Mouse (Mus musculus) myocyte (in vitro differentiated cells): ENCODE measurements at regions not wholly inside any gene's neighbourhood (a gene's known extent, or its start where the extent isn't known, plus 50 kb on each side); places are given as distances from the start of the nearest gene placed in this dataset.

ENCODE experiments used
- CEBPB ChIP-seq: IDR thresholded peaks from 2 replicates; pipeline ENCODE4 v1.6.1; 2011; ENCODE audit warnings: mild to moderate bottlenecking, moderate library complexity; ENCODE audit not compliant: poor library complexity, insufficient read depth, severe bottlenecking
- E2F4 ChIP-seq: IDR thresholded peaks from one replicate; pipeline ENCODE4 v1.6.1; 2011; ENCODE audit warnings: mild to moderate bottlenecking, control low read depth, moderate library complexity; ENCODE audit not compliant: insufficient read depth
- MYOD1 ChIP-seq, 3 experiments: IDR thresholded peaks; one replicate each; pipeline ENCODE4 v1.6.1; 2011; ENCODE audit warnings: control low read depth in 2 of 3, low read depth in 2 of 3, mild to moderate bottlenecking in 2 of 3, moderate library complexity in 1 of 3; ENCODE audit not compliant: insufficient read length in 2 of 3, control insufficient read depth in 1 of 3
- POLR2A ChIP-seq: IDR thresholded peaks from one replicate; pipeline ENCODE4 v1.6.1; 2011; ENCODE audit warnings: low read depth, mild to moderate bottlenecking, control low read depth, moderate library complexity; ENCODE audit not compliant: insufficient read length
- POLR2AphosphoS2 ChIP-seq: IDR thresholded peaks from one replicate; pipeline ENCODE4 v1.6.1; 2011; ENCODE audit warnings: low read depth, control low read depth; ENCODE audit not compliant: insufficient read length
- SRF ChIP-seq: IDR thresholded peaks from one replicate; pipeline ENCODE4 v1.6.1; 2011; ENCODE audit warnings: low read depth; ENCODE audit not compliant: control insufficient read depth, insufficient read length
- TCF12 ChIP-seq: IDR thresholded peaks from one replicate; pipeline ENCODE4 v1.6.1; 2011; ENCODE audit warnings: mild to moderate bottlenecking, control low read depth; ENCODE audit not compliant: poor library complexity, insufficient read depth, severe bottlenecking
- TCF3 ChIP-seq: IDR thresholded peaks from one replicate; pipeline ENCODE4 v1.6.1; 2011; ENCODE audit warnings: low read depth, control low read depth; ENCODE audit not compliant: insufficient read length
- USF1 ChIP-seq: IDR thresholded peaks from one replicate; pipeline ENCODE4 v1.6.1; 2011; ENCODE audit warnings: low read depth, mild to moderate bottlenecking, control low read depth, moderate library complexity

DNA sequence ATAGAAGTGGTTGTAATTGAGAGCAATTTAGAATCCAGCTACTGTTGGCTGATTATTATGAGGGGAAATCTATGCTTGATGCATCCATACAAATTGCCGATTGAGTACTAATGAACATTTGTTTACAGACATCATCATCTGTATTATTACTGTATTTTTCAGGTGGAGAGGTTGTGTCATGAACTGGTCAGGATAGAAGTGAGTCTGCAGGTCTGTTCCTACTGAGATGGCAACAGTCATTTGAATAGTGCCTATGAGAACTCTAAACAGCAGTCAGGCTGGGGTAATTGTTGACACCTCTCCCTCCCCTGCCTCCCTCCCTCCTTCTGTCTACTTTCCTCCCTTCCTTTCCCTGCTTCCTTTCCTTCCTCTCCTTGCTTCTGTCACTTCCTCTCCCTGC lies 429.0 kb downstream of the Cd109 start:
- no peak for TF ChIP-seq E2F4
- no peak for TF ChIP-seq TCF12
- no peak for TF ChIP-seq MYOD1 (IDR thresholded peaks at IDR 0.05; ENCODE audit: control insufficient read depth in 1 of 3, insufficient read length in 2 of 3, low read depth in 2 of 3)
- no peak for TF ChIP-seq CEBPB
- TF ChIP-seq POLR2A, result no peak
- no peak for TF ChIP-seq USF1
- TF ChIP-seq POLR2AphosphoS2, result no peak
- no peak for TF ChIP-seq TCF3
- no peak for TF ChIP-seq SRF
